Mouse (Mus musculus): ENCODE results near the gene Ttc19.

The Ttc19 gene

GRCm38 (mm10) chr11:62280675-62281600, at the start of gene Ttc19, which contains the start of gene Zswim7:
TSS of gene Ttc19 (plus strand) at chr11:62281473.
TSS of gene Zswim7 (minus strand) at chr11:62281375.
- DNase-seq (ENCODE audit: low spot score): peak; percentile 92

- DNase-seq (ENCODE audit: low spot score): no peak
These were observed 40.5 kb upstream of the Ttc19 start for GRCm38 (mm10) chr11:62240631-62241261.

- no peak for DNase-seq (ENCODE audit: low spot score)
These were observed 37.4 kb upstream of the Ttc19 start for GRCm38 (mm10) chr11:62243871-62244270.

- no peak for DNase-seq (ENCODE audit: low spot score)
These were observed 36.8 kb upstream of the Ttc19 start for GRCm38 (mm10) chr11:62244471-62244870.

- no peak for DNase-seq (ENCODE audit: low spot score)
These were observed 33.4 kb upstream of the Ttc19 start for GRCm38 (mm10) chr11:62247759-62248400.

GRCm38 (mm10) chr11:62248401-62249244, 32.6 kb upstream of the Ttc19 start, which contains the start of gene Adora2b:
TSS of gene Adora2b (plus strand) at chr11:62248984.
- peak; percentile 84 for DNase-seq (ENCODE audit: low spot score)

- peak; percentile 39 for DNase-seq (ENCODE audit: low spot score)
These were observed 31.8 kb upstream of the Ttc19 start for GRCm38 (mm10) chr11:62249266-62250037.

GRCm38 (mm10) chr11:62251047-62251446, 30.2 kb upstream of the Ttc19 start:
- DNase-seq (ENCODE audit: low spot score): no peak

GRCm38 (mm10) chr11:62253380-62253779, 27.9 kb upstream of the Ttc19 start:
- DNase-seq (ENCODE audit: low spot score): no peak

- DNase-seq (ENCODE audit: low spot score): no peak
These were observed 22.1 kb upstream of the Ttc19 start for GRCm38 (mm10) chr11:62259214-62259613.

GRCm38 (mm10) chr11:62263599-62263998, 17.7 kb upstream of the Ttc19 start:
- DNase-seq (ENCODE audit: low spot score): no peak

- DNase-seq (ENCODE audit: low spot score): no peak
These were observed 17.3 kb upstream of the Ttc19 start for GRCm38 (mm10) chr11:62264018-62264417.

GRCm38 (mm10) chr11:62265642-62266041, 15.6 kb upstream of the Ttc19 start:
- DNase-seq (ENCODE audit: low spot score): no peak

- no peak for DNase-seq (ENCODE audit: low spot score)
These were observed 14.6 kb upstream of the Ttc19 start for GRCm38 (mm10) chr11:62266466-62267214.

- DNase-seq (ENCODE audit: low spot score): no peak
These were observed 12.9 kb upstream of the Ttc19 start for GRCm38 (mm10) chr11:62268381-62268780.

GRCm38 (mm10) chr11:62269097-62269496, 12.2 kb upstream of the Ttc19 start:
- no peak for DNase-seq (ENCODE audit: low spot score)

GRCm38 (mm10) chr11:62270851-62271250, 10.4 kb upstream of the Ttc19 start:
- DNase-seq (ENCODE audit: low spot score): no peak

GRCm38 (mm10) chr11:62277086-62277485, 4.2 kb upstream of the Ttc19 start:
- DNase-seq (ENCODE audit: low spot score): no peak

GRCm38 (mm10) chr11:62278027-62278426, 3.2 kb upstream of the Ttc19 start:
- DNase-seq (ENCODE audit: low spot score): peak; percentile 31

GRCm38 (mm10) chr11:62281601-62281997, 326 bp downstream of the Ttc19 start:
- no peak for DNase-seq (ENCODE audit: low spot score)
